Comparison of ENCODE assay signal across 10 mouse cellular contexts in genomic region chr1:59766626-59767025, GRCm38 (mm10). TPM values are rescaled to one million over a fixed set of nuclear protein-coding genes. Genes with fewer than 3 reads are reported as not detected.
A peak's percentile ranks its signal among the peaks of the same experiment; 100 is the strongest.
DNase-seq lines count a peak whose midpoint lies in the region; ATAC-seq and TF ChIP-seq lines count a peak whose summit lies in the region.
"Had no signal": no experiment of that assay in that cellular context is flagged by ENCODE, and none has a peak within 500 bp of the region (broad histone marks: within the 10 kb centered on the region; RNA-seq: fewer than 3 reads in every experiment).

No protein-coding gene starts in this region.

- H3K27me3 ChIP-seq in kidney, embryonic 15.5 days, result no peaks in the 10 kb centered on the region
- no peaks in the 10 kb centered on the region for H3K27me3 ChIP-seq in kidney, adult 2 months (replicated peaks; ENCODE audit: control insufficient read depth, insufficient read depth, low read length)
- no peaks in the 10 kb centered on the region for H3K27me3 ChIP-seq in forebrain, embryonic 13.5 days
- no peaks in the 10 kb centered on the region for H3K27me3 ChIP-seq in intestine, embryonic 15.5 days (replicated peaks)
- H3K27me3 ChIP-seq in midbrain, postnatal 0 days (ENCODE audit: insufficient read depth, low read length), result no peaks in the 10 kb centered on the region

- DNase-seq in kidney, adult 2 months, result no peak
- no peak for DNase-seq in midbrain, postnatal 0 days (ENCODE audit: low spot score)
- DNase-seq in right cerebral cortex, postnatal 14 days, result no peak
- DNase-seq in thymus, postnatal 0 days (ENCODE audit: low spot score), result no peak
- DNase-seq in layer of hippocampus, adult 11-12 months (ENCODE audit: low spot score), result no peak
- DNase-seq: lung, postnatal 10 days; thymus, postnatal 14 days had no signal

- no peak overlapping the region for H3K9ac ChIP-seq in kidney, embryonic 15.5 days
- peak overlapping the region; percentile 51; the same call in 1 of the 2 replicates for H3K9ac ChIP-seq in forebrain, embryonic 13.5 days
- no peak overlapping the region for H3K9ac ChIP-seq in intestine, embryonic 15.5 days
- H3K9ac ChIP-seq in midbrain, postnatal 0 days (replicated peaks; ENCODE audit: low read length, poor library complexity, severe bottlenecking), result 0 out of 2 replicates have a peak overlapping the region, but pooled peaks have one; percentile 33

- TF ChIP-seq CTCF in kidney, adult 2 months (conservative IDR thresholded peaks at IDR 0.05; ENCODE audit: insufficient read depth, insufficient read length, low read depth, low read length), result no peak
- TF ChIP-seq CTCF in midbrain, postnatal 0 days (IDR thresholded peaks at IDR 0.05), result no peak

- ATAC-seq in kidney, embryonic 15.5 days (replicated peaks; ENCODE audit: low FRiP score), result no peak
- no peak for ATAC-seq in forebrain, embryonic 13.5 days
- ATAC-seq in intestine, embryonic 15.5 days, result no peak
- ATAC-seq in midbrain, postnatal 0 days (ENCODE audit: low FRiP score), result no peak

- TF ChIP-seq POLR2A in kidney, adult 2 months (IDR thresholded peaks at IDR 0.05; ENCODE audit: low read depth, low read length), result no peak

- H3K27ac ChIP-seq in kidney, embryonic 15.5 days, result no peak overlapping the region
- no peak overlapping the region for H3K27ac ChIP-seq in kidney, adult 2 months (ENCODE audit: insufficient read depth, low read depth, low read length)
- H3K27ac ChIP-seq in forebrain, embryonic 13.5 days, result no peak overlapping the region
- no peak overlapping the region for H3K27ac ChIP-seq in intestine, embryonic 15.5 days
- no peak overlapping the region for H3K27ac ChIP-seq in midbrain, postnatal 0 days (ENCODE audit: low read depth, low read length)

- H3K4me2 ChIP-seq in kidney, embryonic 15.5 days, result peak overlapping the region; percentile 55
- peak overlapping the region; percentile 71 for H3K4me2 ChIP-seq in forebrain, embryonic 13.5 days
- peak overlapping the region; percentile 50 for H3K4me2 ChIP-seq in intestine, embryonic 15.5 days (replicated peaks)
- peak overlapping the region; percentile 65 for H3K4me2 ChIP-seq in midbrain, postnatal 0 days (ENCODE audit: low read depth, low read length, poor library complexity, severe bottlenecking)

- peak overlapping the region; percentile 23 for H3K4me3 ChIP-seq in kidney, embryonic 15.5 days (replicated peaks)
- no peak overlapping the region for H3K4me3 ChIP-seq in kidney, adult 2 months (ENCODE audit: insufficient read depth, low read depth, low read length)
- H3K4me3 ChIP-seq in forebrain, embryonic 13.5 days, result peak overlapping the region; percentile 38
- peak overlapping the region; percentile 6; the same call in 1 of the 2 replicates for H3K4me3 ChIP-seq in intestine, embryonic 15.5 days (replicated peaks)
- peak overlapping the region; percentile 35 for H3K4me3 ChIP-seq in midbrain, postnatal 0 days (ENCODE audit: low read depth, low read length)

- H3K36me3 ChIP-seq in kidney, embryonic 15.5 days, result peaks cover 6% of the 10 kb centered on the region; the same call in 1 of the 2 replicates
- no peaks in the 10 kb centered on the region for H3K36me3 ChIP-seq in kidney, adult 2 months (ENCODE audit: control insufficient read depth, insufficient read depth, low read length)
- peaks cover 6% of the 10 kb centered on the region; the same call in 1 of the 2 replicates for H3K36me3 ChIP-seq in forebrain, embryonic 13.5 days (ENCODE audit: poor library complexity, severe bottlenecking)
- H3K36me3 ChIP-seq in intestine, embryonic 15.5 days, result no peaks in the 10 kb centered on the region
- no peaks in the 10 kb centered on the region for H3K36me3 ChIP-seq in midbrain, postnatal 0 days (ENCODE audit: insufficient read depth, low read length)

- H3K4me1 ChIP-seq in kidney, embryonic 15.5 days, result peaks cover 29% of the 10 kb centered on the region
- peaks cover 2% of the 10 kb centered on the region; the same call in 1 of the 2 replicates for H3K4me1 ChIP-seq in kidney, adult 2 months (ENCODE audit: control insufficient read depth, insufficient read depth, low read length)
- H3K4me1 ChIP-seq in forebrain, embryonic 13.5 days, result peaks cover 43% of the 10 kb centered on the region
- 0 out of 2 replicates have a peak, but pooled peaks cover 9% of the 10 kb centered on the region for H3K4me1 ChIP-seq in intestine, embryonic 15.5 days (replicated peaks)
- H3K4me1 ChIP-seq in midbrain, postnatal 0 days (ENCODE audit: insufficient read depth, low read length), result peaks cover 14% of the 10 kb centered on the region; the same call in 1 of the 2 replicates

- no peaks in the 10 kb centered on the region for H3K9me3 ChIP-seq in kidney, embryonic 15.5 days (replicated peaks)
- no peaks in the 10 kb centered on the region for H3K9me3 ChIP-seq in forebrain, embryonic 13.5 days (replicated peaks)
- no peaks in the 10 kb centered on the region for H3K9me3 ChIP-seq in intestine, embryonic 15.5 days
- H3K9me3 ChIP-seq in midbrain, postnatal 0 days (ENCODE audit: low read length), result no peaks in the 10 kb centered on the region

RNA-seq across cellular contexts. Expression of gene Bmpr2, which starts 3.4 kb away (rescaled TPM):
- polyA plus RNA-seq in kidney, embryonic 15.5 days (2015; fragmentation: Nextera tagmentation; extraction: Ambion mirVana), result 8.1 and 8.3 TPM in 2 replicates
- polyA plus RNA-seq in kidney, adult 2 months (2012; rRNA removed), result 7.0 and 8.1 TPM in 2 replicates
- 12.4 and 12.6 TPM in 2 replicates for polyA plus RNA-seq in forebrain, embryonic 13.5 days (2015; fragmentation: Nextera tagmentation; extraction: Ambion mirVana)
- 5.9 and 6.7 TPM in 2 replicates for polyA plus RNA-seq in intestine, embryonic 15.5 days (2015; fragmentation: Nextera tagmentation; extraction: Ambion mirVana)
- 65.2 and 83.9 TPM in 2 replicates for total RNA-seq in midbrain, postnatal 0 days (2014; rRNA removed)
- polyA plus RNA-seq in midbrain, postnatal 0 days (2015; fragmentation: Nextera tagmentation; extraction: Ambion mirVana), result 6.9 and 8.8 TPM in 2 replicates
- polyA plus RNA-seq in thymus, postnatal 0 days (2015; fragmentation: Nextera tagmentation; extraction: Ambion mirVana), result 2.7 and 3.4 TPM in 2 replicates

Comparison
In these comparisons a context has a peak if more than half of its experiments do, and no peak if none do; other contexts are left out.
1. H3K9ac ChIP-seq: peak in forebrain, embryonic 13.5 days (single experiment) and midbrain, postnatal 0 days (single experiment); none in kidney, embryonic 15.5 days (single experiment) and intestine, embryonic 15.5 days (single experiment).
2. Peak in every context shown above with its lines, with median percentiles within 50 percentile points of each other: H3K4me2 ChIP-seq.